Mouse (Mus musculus) CH12.LX (cell line): ENCODE measurements around the gene Cep112. TPM values are rescaled to one million over a fixed set of nuclear protein-coding genes. Genes with fewer than 3 reads are reported as not detected.
A peak's percentile ranks its signal among the peaks of the same experiment; 100 is the strongest.

Source experiments
- DNase-seq: peaks from one replicate; pipeline ENCODE4 v3.0.0-alpha.2; 2013; ENCODE audit errors: extremely low read depth
- H3K27ac ChIP-seq: 2 replicates; pipeline ENCODE4 v1.5.1; 2012; ENCODE audit warnings: low read depth, mild to moderate bottlenecking, control low read depth, moderate library complexity; ENCODE audit not compliant: insufficient read depth
- H3K27me3 ChIP-seq: replicated peaks from 2 replicates; pipeline ENCODE3; 2012; ENCODE audit warnings: inconsistent platforms
- H3K36me3 ChIP-seq, 2 experiments: replicated peaks in 1 of 2; 2 replicates each; pipeline versions ENCODE3 to v1.6.1; 2012; ENCODE audit warnings: inconsistent platforms in 1 of 2, low read length in 1 of 2, mild to moderate bottlenecking in 1 of 2, mixed read lengths in 1 of 2, moderate library complexity in 1 of 2; ENCODE audit not compliant: control insufficient read depth in 1 of 2, insufficient read depth in 1 of 2
- H3K4me1 ChIP-seq, 2 experiments: 2 replicates each; pipeline ENCODE4 v1.6.1; 2012; ENCODE audit warnings: inconsistent platforms in 1 of 2, moderate library complexity in 1 of 2; ENCODE audit not compliant: insufficient read depth in 2 of 2, control insufficient read depth in 1 of 2
- H3K4me2 ChIP-seq: 2 replicates; pipeline ENCODE4 v1.6.1; 2012; ENCODE audit warnings: low read depth, mild to moderate bottlenecking, control low read depth; ENCODE audit not compliant: poor library complexity, insufficient read depth, severe bottlenecking
- H3K4me3 ChIP-seq, 3 experiments: fragments of 150-350 bp in 1 of 3; sonication (generic) in 1 of 3; replicated peaks in 1 of 3; 2 replicates each; pipeline versions ENCODE3 to v1.5.1; 2011 to 2012; ENCODE audit warnings: low read depth in 2 of 3, low read length in 2 of 3, mild to moderate bottlenecking in 2 of 3, moderate library complexity in 2 of 3, control low read depth in 1 of 3, improper control_type of control experiment in 1 of 3, inconsistent platforms in 1 of 3, mixed read lengths in 1 of 3; ENCODE audit not compliant: poor library complexity in 1 of 3
- H3K79me2 ChIP-seq: replicated peaks from 2 replicates; pipeline ENCODE4 v1.6.1; 2012; ENCODE audit warnings: mild to moderate bottlenecking, moderate library complexity; ENCODE audit not compliant: control insufficient read depth, poor library complexity, insufficient read depth, severe bottlenecking; ENCODE audit errors: extremely low read depth
- H3K9ac ChIP-seq: 2 replicates; pipeline ENCODE4 v1.6.1; 2012; ENCODE audit warnings: low read depth, mild to moderate bottlenecking, control low read depth, moderate library complexity; ENCODE audit not compliant: insufficient read depth
- H3K9me3 ChIP-seq: replicated peaks from 2 replicates; pipeline ENCODE3; 2012; ENCODE audit warnings: low read length, inconsistent platforms, mixed read lengths
- BHLHE40 ChIP-seq: IDR thresholded peaks from 2 replicates; pipeline ENCODE4 v1.6.1; 2011; ENCODE audit warnings: mild to moderate bottlenecking, low read depth, low read length, improper control_type of control experiment
- CTCF ChIP-seq, 2 experiments: IDR thresholded peaks in 1 of 2; conservative IDR thresholded peaks in 1 of 2; 2 replicates each; pipeline ENCODE4 v1.5.1; 2011 to 2012; ENCODE audit warnings: low read depth in 2 of 2, low read length in 2 of 2, improper control_type of control experiment in 1 of 2, inconsistent platforms in 1 of 2, mild to moderate bottlenecking in 1 of 2, moderate library complexity in 1 of 2
- ELF1 ChIP-seq: IDR thresholded peaks from 2 replicates; pipeline ENCODE4 v1.6.1; 2014; ENCODE audit warnings: low read depth, mild to moderate bottlenecking, inconsistent platforms, low read length, improper control_type of control experiment
- EP300 ChIP-seq: IDR thresholded peaks from 2 replicates; pipeline ENCODE4 v1.6.1; 2011; ENCODE audit warnings: low read length, improper control_type of control experiment
- ETS1 ChIP-seq: conservative IDR thresholded peaks from 2 replicates; pipeline ENCODE4 v1.6.1; 2012; ENCODE audit warnings: low read depth, mild to moderate bottlenecking, inconsistent platforms, low read length, improper control_type of control experiment, moderate library complexity
- IRF4 ChIP-seq: IDR thresholded peaks from 2 replicates; pipeline ENCODE4 v1.6.1; 2014; ENCODE audit warnings: low read depth, mild to moderate bottlenecking, inconsistent platforms, low read length, improper control_type of control experiment
- KAT2A ChIP-seq: IDR thresholded peaks from 2 replicates; pipeline ENCODE4 v1.6.1; 2012; ENCODE audit warnings: low read length, improper control_type of control experiment, inconsistent platforms; ENCODE audit not compliant: insufficient replicate concordance
- MAX ChIP-seq: IDR thresholded peaks from 2 replicates; pipeline ENCODE4 v1.6.1; 2011; ENCODE audit warnings: low read length, improper control_type of control experiment
- MEF2A ChIP-seq: IDR thresholded peaks from 2 replicates; pipeline ENCODE4 v1.6.1; 2014; ENCODE audit warnings: low read depth, mild to moderate bottlenecking, inconsistent platforms, low read length, improper control_type of control experiment, borderline replicate concordance
- MXI1 ChIP-seq: IDR thresholded peaks from 2 replicates; pipeline ENCODE4 v1.6.1; 2011; ENCODE audit warnings: mild to moderate bottlenecking, low read depth, low read length, improper control_type of control experiment
- MYC ChIP-seq: IDR thresholded peaks from 2 replicates; pipeline ENCODE4 v1.6.1; 2011; ENCODE audit warnings: low read depth, mild to moderate bottlenecking, improper control_type of control experiment, low read length
- SMC3 ChIP-seq: IDR thresholded peaks from 2 replicates; pipeline ENCODE4 v1.6.1; 2011; ENCODE audit warnings: low read depth, low read length, improper control_type of control experiment
- TBP ChIP-seq: conservative IDR thresholded peaks from 2 replicates; pipeline ENCODE4 v1.6.1; 2011; ENCODE audit warnings: low read depth, low read length, improper control_type of control experiment
- TCF12 ChIP-seq: IDR thresholded peaks from 2 replicates; pipeline ENCODE4 v1.6.1; 2014; ENCODE audit warnings: low read depth, mild to moderate bottlenecking, inconsistent platforms, low read length, improper control_type of control experiment
- ZNF384 ChIP-seq: IDR thresholded peaks from 2 replicates; pipeline ENCODE4 v1.6.1; 2012; ENCODE audit warnings: low read depth, low read length, improper control_type of control experiment, inconsistent platforms
- dilution Hi-C: fragments of 300-500 bp; cut with MboI; formaldehyde crosslinking; loops from 2 replicates; pipeline ENCODE4 v1.14.3; 2020; ENCODE audit warnings: low sequenced_read_pairs; ENCODE audit not compliant: extremely low pct_unique_long_range_greater_than_20kb, extremely low pct_ligation_motif_present
- in situ Hi-C: fragments of 300-500 bp; cut with MboI; formaldehyde crosslinking; loops from 3 replicates; pipeline ENCODE4 v1.14.3; 2019; ENCODE audit warnings: low sequenced_read_pairs, low pct_ligation_motif_present, low pct_unique_long_range_greater_than_20kb, mixed read lengths
- polyA plus RNA-seq: library from polyadenylated mRNA; unstranded; fragments of >175 nt; gene quantifications from 2 replicates; pipeline ENCODE4 v1.2.1, GENCODE M21; 2012; ENCODE audit warnings: low read depth; ENCODE audit not compliant: insufficient read length
- total RNA-seq, 2 experiments: library from RNA; depleted of rRNA; stranded (reverse); fragments of 300-350 nt in 1 of 2; fragments of >200 nt in 1 of 2; gene quantifications; 2 replicates each; pipeline ENCODE4 v1.2.3; 2012 to 2014

Cep112 gene
- total and polyA plus RNA-seq, 3 experiments = 0.93 to 1.4 (median 1.3) TPM

- in situ Hi-C loops = no loop called here
- no peaks in the 10 kb centered on the region for H3K79me2 ChIP-seq
- DNase-seq = no peak
- H3K4me1 ChIP-seq = peaks cover 10 to 83% of the 10 kb centered on the region in 2 experiments
- H3K36me3 ChIP-seq = no peaks in the 10 kb centered on the region
- H3K27ac ChIP-seq = no peak overlapping the region
- no peak overlapping the region for H3K4me3 ChIP-seq
- H3K9ac ChIP-seq = no peak overlapping the region
- TF ChIP-seq ELF1 (no peak), KAT2A (0 out of 2 replicates have a peak, but pooled peaks have one; percentile 4)
- TF ChIP-seq, all 38 proteins: peak for 1
- Histone ChIP-seq H3K27me3 (no peaks in the 10 kb centered on the region), H3K9me3 (no peaks in the 10 kb centered on the region), H3K4me2 (no peak overlapping the region)
- dilution Hi-C loops = no loop called here
Observed at GRCm38 (mm10) chr11:108876633-108877205, 451.7 kb downstream of the Cep112 start.

- H3K9me3 ChIP-seq = no peaks in the 10 kb centered on the region
- H3K27ac ChIP-seq = no peak overlapping the region
- H3K4me2 ChIP-seq = no peak overlapping the region
- H3K9ac ChIP-seq = no peak overlapping the region
- peaks cover 7 to 75% of the 10 kb centered on the region in 2 experiments for H3K4me1 ChIP-seq
- in situ Hi-C loops (no loop called here), dilution Hi-C loops (no loop called here)
- no peak overlapping the region for H3K4me3 ChIP-seq
- H3K79me2 ChIP-seq = no peaks in the 10 kb centered on the region
- no peaks in the 10 kb centered on the region for H3K36me3 ChIP-seq
- TF ChIP-seq MXI1 = peak; percentile 34; the same call in 1 of the 2 replicates
- 0 out of 2 replicates have a peak, but pooled peaks have one; percentile 23 for TF ChIP-seq BHLHE40
- TF ChIP-seq ZNF384 = no peak
- TF ChIP-seq MAX = peak; percentile 33; the same call in 1 of the 2 replicates
- TF ChIP-seq MEF2A = peak; percentile 81
- TF ChIP-seq IRF4 = peak; percentile 62; the same call in 1 of the 2 replicates
- no peak for TF ChIP-seq SMC3
- peak; percentile 80 for TF ChIP-seq ETS1
- no peak for TF ChIP-seq CTCF (conservative IDR thresholded peaks at IDR 0.05 in 1 of 2, IDR thresholded peaks at IDR 0.05 in 1 of 2; ENCODE audit: low read depth in 2 of 2, low read length in 2 of 2)
- peak; percentile 91 for TF ChIP-seq TCF12
- TF ChIP-seq EP300 = peak; percentile 81
- TF ChIP-seq MYC = no peak
- 0 out of 2 replicates have a peak, but pooled peaks have one; percentile 38 for TF ChIP-seq TBP
- peak; percentile 75 for DNase-seq
- H3K27me3 ChIP-seq = no peaks in the 10 kb centered on the region
Observed at GRCm38 (mm10) chr11:108877520-108877919, 452.5 kb downstream of the Cep112 start.
